Mouse (Mus musculus) olfactory bulb, adult 2 months (tissue): Measurements from ENCODE around the gene Fbxo42. TPM values are rescaled to one million over a fixed set of nuclear protein-coding genes. Genes with fewer than 3 reads are reported as not detected.
A peak's percentile ranks its signal among the peaks of the same experiment; 100 is the strongest.

Source experiments
- H3K27ac ChIP-seq: fragments of 200-500 bp; 2 replicates; pipeline ENCODE4 v1.5.1; 2012; ENCODE audit warnings: low read depth, low read length; ENCODE audit not compliant: insufficient read depth
- H3K4me1 ChIP-seq: fragments of 200-500 bp; 2 replicates; pipeline ENCODE4 v1.6.1; 2012; ENCODE audit warnings: low read length; ENCODE audit not compliant: control insufficient read depth, insufficient read depth
- H3K4me3 ChIP-seq: fragments of 200-500 bp; 2 replicates; pipeline ENCODE4 v1.5.1; 2012; ENCODE audit warnings: mild to moderate bottlenecking, low read depth, low read length, moderate library complexity; ENCODE audit not compliant: insufficient read depth
- CTCF ChIP-seq: fragments of 200-500 bp; IDR thresholded peaks from 2 replicates; pipeline ENCODE4 v1.5.1; 2012; ENCODE audit warnings: low read depth, mild to moderate bottlenecking, low read length, moderate library complexity; ENCODE audit not compliant: insufficient read depth
- POLR2A ChIP-seq: fragments of 200-500 bp; IDR thresholded peaks from 2 replicates; pipeline ENCODE4 v1.6.1; 2012; ENCODE audit warnings: mild to moderate bottlenecking, low read depth, low read length, moderate library complexity; ENCODE audit not compliant: insufficient read depth
- WGBS: fragments of 180-500 bp; shearing (Covaris S2); methylation state at CpG from one replicate; pipeline ENCODE4 v1.1.7; 2018; 5-methylcytosine and 5-hydroxymethylcytosine counted together
- polyA plus RNA-seq: library from polyadenylated mRNA; stranded (reverse); fragments of >200 nt; gene quantifications from 2 replicates; pipeline ENCODE4 v1.2.4, GENCODE M21; 2012; ENCODE audit warnings: low replicate concordance; ENCODE audit not compliant: missing spikeins, insufficient read depth, insufficient read length

The Fbxo42 gene
- 51.1 TPM in 1 of 2 replicates, not detected in the other for polyA plus RNA-seq

DNA sequence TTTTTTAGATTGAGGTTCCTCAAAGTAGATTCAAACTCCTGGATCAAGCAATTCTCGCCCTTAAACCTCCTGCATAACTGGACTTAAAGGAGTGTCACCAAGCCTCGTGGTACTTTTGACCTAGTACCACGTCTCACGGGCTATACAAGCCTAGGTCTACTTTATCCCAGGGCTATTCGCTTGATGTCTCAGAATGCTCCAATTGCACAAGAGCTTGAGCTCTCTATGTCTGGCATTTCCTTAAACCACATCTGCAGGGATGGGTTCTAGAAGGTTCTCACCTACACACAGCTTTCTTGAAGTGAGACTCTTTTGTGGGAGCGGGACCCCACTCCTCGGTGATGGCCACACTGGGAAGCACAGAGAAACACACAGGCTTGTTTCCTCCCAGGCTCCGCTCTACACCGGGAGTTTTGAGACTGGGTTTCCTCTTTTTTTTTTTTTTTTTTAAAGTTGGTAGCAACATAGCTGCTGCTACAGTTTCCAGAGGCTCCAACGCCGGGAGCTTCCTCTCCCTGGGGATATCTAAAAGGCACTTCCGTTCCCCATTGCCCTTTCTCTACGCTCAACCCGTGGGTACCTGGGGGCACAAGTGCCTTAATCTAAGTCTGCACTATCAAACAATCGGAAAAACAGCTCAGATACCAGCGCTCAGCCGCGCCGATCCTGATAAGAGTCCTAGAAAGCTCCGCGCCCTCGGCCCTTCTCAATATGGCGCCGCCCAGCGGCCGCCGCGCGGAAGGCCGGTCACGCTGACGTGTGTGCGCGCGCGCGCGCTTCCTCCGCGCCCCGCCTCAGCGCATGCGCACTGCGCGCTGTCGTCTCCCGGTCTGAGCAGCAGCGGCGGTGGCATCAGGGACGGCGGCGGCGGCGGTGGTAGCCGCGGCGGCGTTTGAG is at the start of gene Fbxo42:
Gene Fbxo42 (plus strand): TSS at position 802 of the 897 bp plus-strand sequence.
- WGBS = 7% methylated on average over 58 of the region's 58 CpGs
- Histone ChIP-seq H3K4me1 (peaks cover under 1% of the 10 kb centered on the region; the same call in 1 of the 2 replicates), H3K4me3 (peak within 1 kb of the TSS; percentile 90), H3K27ac (peak within 1 kb of the TSS; percentile 88)
- TF ChIP-seq CTCF (peak; percentile 67), POLR2A (peak; percentile 89)

DNA sequence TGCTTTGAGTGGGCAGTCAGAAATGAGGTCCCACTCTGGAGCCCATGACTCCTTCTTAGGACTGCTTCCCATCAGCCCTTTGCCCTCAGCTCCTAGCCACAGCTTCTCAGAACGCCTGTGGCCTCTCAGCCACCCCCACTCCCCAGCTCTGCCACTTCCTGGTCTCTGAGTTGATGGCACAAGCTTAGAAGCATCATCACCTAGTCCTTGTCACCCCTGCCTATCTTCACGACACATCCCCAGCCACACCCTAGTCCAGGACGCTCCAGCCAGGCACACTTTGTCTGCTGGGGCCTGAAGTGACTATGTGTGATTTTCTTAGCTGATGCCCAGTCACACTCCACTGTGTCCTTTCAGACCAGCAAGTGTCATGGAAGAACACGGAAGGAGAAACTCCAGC is 48.8 kb upstream of the Fbxo42 start:
- WGBS = 90% methylated on average over 4 of the region's 4 CpGs
- TF ChIP-seq CTCF (no peak), POLR2A (no peak)
- H3K4me3 ChIP-seq = no peak overlapping the region

DNA sequence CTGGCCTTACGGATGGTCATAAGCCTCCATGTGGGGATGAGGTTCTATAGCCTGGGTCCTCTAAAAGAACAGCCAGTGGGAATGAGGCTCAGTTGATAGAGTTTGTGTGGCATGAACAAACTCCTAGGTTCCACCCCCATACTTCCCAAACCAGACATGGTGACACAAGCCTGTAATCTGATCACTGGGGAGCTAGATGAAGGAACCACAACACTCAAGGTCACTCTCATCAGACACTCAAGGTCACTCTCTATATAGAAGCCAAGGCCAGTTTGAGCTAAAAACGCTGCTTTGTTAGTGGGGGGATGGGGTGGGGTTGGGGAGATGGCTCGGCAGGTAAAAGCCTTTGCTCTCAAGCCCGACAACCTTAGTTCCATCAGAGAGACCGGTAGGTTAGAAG is 47.8 kb upstream of the Fbxo42 start:
- Histone ChIP-seq H3K4me3 (no peak overlapping the region), H3K4me1 (peaks cover 5% of the 10 kb centered on the region), H3K27ac (no peak overlapping the region)
- TF ChIP-seq CTCF (no peak), POLR2A (no peak)
- whole genome bisulfite sequencing = 82% methylated on average over 5 of the region's 5 CpGs

More for the DNA sequence above, 48.8 kb upstream of the Fbxo42 start:
- Histone ChIP-seq H3K27ac (no peak overlapping the region), H3K4me1 (peaks cover 5% of the 10 kb centered on the region)

DNA sequence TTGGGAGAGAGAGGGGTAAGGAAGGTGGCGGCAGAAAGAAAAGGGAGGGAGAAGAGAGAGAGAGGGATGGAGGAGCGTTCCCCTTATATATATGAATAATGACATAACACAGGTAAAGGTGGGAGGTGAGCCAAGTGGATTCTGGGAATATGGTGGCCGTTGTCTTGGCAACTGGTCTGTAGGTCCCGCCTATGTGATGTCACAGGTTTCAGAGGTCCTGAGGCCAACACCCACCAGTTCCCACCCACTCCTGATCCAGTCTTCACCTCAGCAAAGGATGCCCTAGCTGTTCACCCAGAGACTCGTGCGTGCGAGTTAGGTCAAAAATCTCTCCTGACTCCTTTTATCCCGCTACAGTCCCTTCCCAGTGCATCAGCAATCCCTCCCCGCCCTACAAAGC is 46.4 kb upstream of the Fbxo42 start:
- WGBS = 94% methylated on average over 9 of the region's 9 CpGs
- Histone ChIP-seq H3K4me1 (peaks cover 5% of the 10 kb centered on the region), H3K27ac (no peak overlapping the region), H3K4me3 (no peak overlapping the region)
- TF ChIP-seq POLR2A (no peak), CTCF (no peak)

DNA sequence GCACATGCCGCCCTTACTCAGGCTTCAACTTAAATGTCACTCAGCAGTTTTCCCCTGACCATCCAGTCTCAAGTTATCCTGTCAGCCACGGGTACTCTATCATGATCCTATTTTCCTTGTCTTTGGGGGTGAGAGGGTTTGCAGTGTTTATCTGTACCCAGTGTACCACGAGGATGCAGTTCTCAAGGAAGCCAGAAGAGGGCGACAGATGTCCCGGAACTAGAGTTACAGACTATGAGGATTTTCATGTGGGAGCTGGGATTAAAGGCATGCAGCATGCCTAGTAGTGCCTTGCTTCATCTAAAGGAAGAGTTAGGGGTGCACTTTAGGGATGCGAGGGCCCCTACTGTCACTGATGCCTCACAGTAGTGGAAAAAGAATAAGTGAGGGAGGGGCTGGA is 45.9 kb upstream of the Fbxo42 start:
- WGBS = 73% methylated on average over 6 of the region's 6 CpGs
- Histone ChIP-seq H3K27ac (no peak overlapping the region), H3K4me1 (peaks cover 2% of the 10 kb centered on the region), H3K4me3 (no peak overlapping the region)
- TF ChIP-seq POLR2A = no peak
- no peak for TF ChIP-seq CTCF

DNA sequence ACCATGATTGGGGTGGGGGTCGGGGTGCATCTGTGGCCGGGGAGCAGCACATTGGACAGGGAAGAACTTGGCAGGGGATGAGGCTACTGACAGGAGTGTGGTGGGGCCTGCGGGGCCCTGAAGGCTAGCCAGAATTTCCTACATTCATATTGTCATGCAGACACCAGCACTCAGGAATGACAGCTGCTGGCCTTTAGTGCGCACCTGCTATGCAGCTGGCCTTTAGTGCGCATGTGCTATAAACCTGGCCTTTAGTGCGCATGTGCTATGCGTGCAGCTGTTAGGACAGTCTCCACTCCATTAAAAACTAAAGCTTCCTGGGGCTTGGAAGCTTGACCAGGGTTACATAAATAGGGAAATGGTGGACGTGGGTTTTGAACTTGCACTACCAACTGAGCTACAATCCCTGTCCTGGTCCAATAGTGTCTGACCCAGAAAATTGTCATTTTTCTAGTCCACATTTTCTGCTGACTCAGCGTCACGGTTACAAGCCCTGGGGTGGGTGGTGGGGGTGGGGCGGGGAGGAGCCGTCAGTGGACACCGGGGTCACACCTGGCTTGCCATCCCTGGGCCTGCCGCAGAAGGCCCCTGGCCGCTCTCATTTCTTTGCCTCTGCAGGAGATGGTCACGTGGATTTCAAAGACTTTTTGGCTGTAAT is 41.1 kb upstream of the Fbxo42 start:
- 85% methylated on average over 16 of the region's 16 CpGs for WGBS
- no peak overlapping the region for H3K4me3 ChIP-seq
- H3K4me1 ChIP-seq = no peaks in the 10 kb centered on the region
- TF ChIP-seq POLR2A (no peak), CTCF (no peak)
- no peak overlapping the region for H3K27ac ChIP-seq

DNA sequence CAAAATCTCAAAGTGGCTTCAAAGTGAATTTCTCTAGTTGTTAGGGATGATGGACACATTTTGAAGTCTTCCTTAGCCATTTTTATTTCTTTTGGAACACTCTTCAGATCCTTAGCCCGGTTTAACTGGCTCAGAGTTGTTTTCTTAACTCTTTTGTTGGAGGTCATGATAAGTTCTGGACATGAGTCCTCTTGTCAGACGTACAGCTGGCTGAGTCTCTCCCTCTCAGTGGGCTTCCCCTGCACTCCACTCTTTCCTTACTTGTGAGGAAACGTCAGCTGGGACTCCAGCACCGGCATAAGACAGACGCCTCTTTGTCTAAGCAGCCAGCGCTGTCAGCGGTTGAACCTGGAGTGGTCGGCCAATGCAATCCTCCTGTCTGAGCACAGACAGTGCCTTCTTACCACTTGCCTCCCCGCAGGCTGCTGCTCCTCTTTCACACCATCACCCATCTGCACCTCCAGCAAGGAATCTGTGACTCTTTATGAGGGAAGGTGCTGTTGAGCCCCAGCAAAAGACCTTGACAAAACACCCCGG is 39.4 kb upstream of the Fbxo42 start:
- TF ChIP-seq POLR2A (no peak), CTCF (no peak)

DNA sequence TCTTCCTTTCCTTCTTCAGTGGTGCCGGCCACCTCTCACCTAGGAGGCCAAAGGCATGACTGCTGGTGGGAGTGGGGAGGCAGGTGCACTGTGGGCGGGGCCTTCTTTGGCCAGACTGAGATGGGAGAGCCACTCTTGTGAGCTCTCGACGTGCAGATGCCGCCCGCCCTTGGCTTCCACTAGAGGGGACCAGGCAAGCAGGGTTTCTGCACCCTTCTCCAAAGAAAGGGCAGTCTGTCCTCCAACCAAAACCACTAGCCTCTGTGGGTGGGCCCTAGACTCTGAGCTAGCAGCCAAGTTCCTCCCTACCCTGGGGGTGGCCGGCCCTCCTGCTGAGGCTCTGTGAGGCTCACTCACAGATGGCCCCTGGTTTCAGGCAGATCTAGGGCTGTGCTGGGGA is 33.9 kb upstream of the Fbxo42 start:
- TF ChIP-seq POLR2A (no peak), CTCF (no peak)
- WGBS = 64% methylated on average over 7 of the region's 7 CpGs
- H3K4me3 ChIP-seq = no peak overlapping the region
- H3K4me1 ChIP-seq = peaks cover 21% of the 10 kb centered on the region
- H3K27ac ChIP-seq = no peak overlapping the region

More for the DNA sequence above, 39.4 kb upstream of the Fbxo42 start:
- Histone ChIP-seq H3K4me1 (no peaks in the 10 kb centered on the region), H3K4me3 (no peak overlapping the region), H3K27ac (no peak overlapping the region)
- WGBS = 38% methylated on average over 10 of the region's 10 CpGs

DNA sequence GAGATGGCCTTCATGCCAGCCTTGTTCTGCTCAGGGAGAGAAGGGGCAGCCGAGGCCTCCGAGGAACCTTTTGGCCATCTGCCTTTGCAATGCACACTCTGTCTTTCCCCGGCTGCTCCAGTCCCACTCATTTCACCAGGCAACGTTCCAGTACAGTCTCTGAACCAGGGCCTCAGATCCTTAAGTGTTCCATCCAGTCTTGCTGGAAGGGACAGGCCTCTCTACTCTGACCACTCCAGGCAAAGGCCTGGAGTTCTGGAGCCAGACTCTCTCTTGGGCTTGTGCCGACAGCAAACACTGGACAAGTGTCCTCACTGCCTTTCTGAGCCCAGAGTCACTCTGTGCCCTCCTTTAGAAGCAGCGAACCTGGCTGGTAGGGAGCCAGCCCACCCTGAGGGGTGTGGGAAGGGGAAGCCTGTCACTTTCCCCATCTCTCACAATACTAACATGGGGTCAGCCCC is 33.2 kb upstream of the Fbxo42 start:
- WGBS = 49% methylated on average over 6 of the region's 6 CpGs
- TF ChIP-seq POLR2A = no peak
- H3K4me1 ChIP-seq = peaks cover 28% of the 10 kb centered on the region
- no peak overlapping the region for H3K27ac ChIP-seq
- no peak overlapping the region for H3K4me3 ChIP-seq
